Mouse (Mus musculus): Measurements from ENCODE around the gene Ugt1a10.
A peak's percentile ranks its signal among the peaks of the same experiment; 100 is the strongest.

The Ugt1a10 gene

GRCm38 (mm10) chr1:88257681-88258080 lies 202.5 kb downstream of the Ugt1a10 start:
- no peak for DNase-seq

GRCm38 (mm10) chr1:88258361-88258760 lies 203.2 kb downstream of the Ugt1a10 start:
- DNase-seq: no peak

GRCm38 (mm10) chr1:88258881-88259642 lies 203.9 kb downstream of the Ugt1a10 start:
- DNase-seq: peak; percentile 25

- peak; percentile 24 for DNase-seq
Observed at GRCm38 (mm10) chr1:88259643-88260024, 204.4 kb downstream of the Ugt1a10 start.

GRCm38 (mm10) chr1:88260114-88260513 lies 204.9 kb downstream of the Ugt1a10 start:
- peak; percentile 63 for DNase-seq

- DNase-seq: no peak
Observed at GRCm38 (mm10) chr1:88260604-88261377, 205.6 kb downstream of the Ugt1a10 start.

- peak; percentile 21 for DNase-seq
Observed at GRCm38 (mm10) chr1:88261706-88262105, 206.5 kb downstream of the Ugt1a10 start.

- peak; percentile 68 for DNase-seq
Observed at GRCm38 (mm10) chr1:88262255-88262654, 207.1 kb downstream of the Ugt1a10 start.

- peak; percentile 22 for DNase-seq
Observed at GRCm38 (mm10) chr1:88262961-88263360, 207.8 kb downstream of the Ugt1a10 start.

- DNase-seq: no peak
Observed at GRCm38 (mm10) chr1:88263778-88264177, 208.6 kb downstream of the Ugt1a10 start.

GRCm38 (mm10) chr1:88264237-88264868 lies 209.2 kb downstream of the Ugt1a10 start:
- DNase-seq: no peak

- DNase-seq: peak; percentile 56
Observed at GRCm38 (mm10) chr1:88264869-88265240, 209.7 kb downstream of the Ugt1a10 start.

- no peak for DNase-seq
Observed at GRCm38 (mm10) chr1:88266123-88266522, 210.9 kb downstream of the Ugt1a10 start.

GRCm38 (mm10) chr1:88267489-88267888 lies 212.3 kb downstream of the Ugt1a10 start:
- no peak for DNase-seq

GRCm38 (mm10) chr1:88268070-88268469 lies 212.9 kb downstream of the Ugt1a10 start:
- DNase-seq: no peak

Measured in lung, postnatal 10 days (tissue).